In genomic region chr2:22627147-22627666, GRCm38 (mm10) we compare ENCODE assay signal across 16 mouse cellular contexts. TPM values are rescaled to one million over a fixed set of nuclear protein-coding genes. Genes with fewer than 3 reads are reported as not detected.
A peak's percentile ranks its signal among the peaks of the same experiment; 100 is the strongest.
DNase-seq lines count a peak whose midpoint lies in the region; ATAC-seq and TF ChIP-seq lines count a peak whose summit lies in the region.
"Had no signal": no experiment of that assay in that cellular context is flagged by ENCODE, and none has a peak within 500 bp of the region (broad histone marks: within the 10 kb centered on the region; RNA-seq: fewer than 3 reads in every experiment).

No protein-coding gene starts in this region.

- peaks cover 18% of the 10 kb centered on the region for H3K4me1 ChIP-seq in embryonic facial prominence, embryonic 10.5 days
- H3K4me1 ChIP-seq in forebrain, embryonic 16.5 days (replicated peaks; ENCODE audit: control insufficient read depth, insufficient read depth, low read length) = peaks cover 22% of the 10 kb centered on the region
- peaks cover 19% of the 10 kb centered on the region for H3K4me1 ChIP-seq in midbrain, embryonic 12.5 days
- H3K4me1 ChIP-seq in olfactory bulb, adult 2 months (ENCODE audit: control insufficient read depth, insufficient read depth, low read length) = no peaks in the 10 kb centered on the region

- H3K36me3 ChIP-seq in embryonic facial prominence, embryonic 10.5 days (replicated peaks) = no peaks in the 10 kb centered on the region
- H3K36me3 ChIP-seq in forebrain, embryonic 16.5 days (ENCODE audit: control insufficient read depth, insufficient read depth) = no peaks in the 10 kb centered on the region; the same call in 1 of the 2 replicates
- no peaks in the 10 kb centered on the region for H3K36me3 ChIP-seq in midbrain, embryonic 12.5 days
- H3K36me3 ChIP-seq: embryonic facial prominence, embryonic 12.5 days; limb, embryonic 13.5 days had no signal

- H3K4me3 ChIP-seq in embryonic facial prominence, embryonic 10.5 days = no peak overlapping the region
- peak overlapping the region; percentile 35 for H3K4me3 ChIP-seq in forebrain, embryonic 16.5 days (replicated peaks; ENCODE audit: low read length)
- H3K4me3 ChIP-seq in midbrain, embryonic 12.5 days = peak overlapping the region; percentile 47
- H3K4me3 ChIP-seq in olfactory bulb, adult 2 months (ENCODE audit: insufficient read depth, low read depth, low read length) = peak overlapping the region; percentile 14
- H3K4me3 ChIP-seq: embryonic facial prominence, embryonic 12.5 days; left cerebral cortex, adult 2 months; limb, embryonic 13.5 days had no signal

- no peak for TF ChIP-seq CTCF in olfactory bulb, adult 2 months (IDR thresholded peaks at IDR 0.05; ENCODE audit: insufficient read depth, low read depth, low read length)

- 26% methylated on average over 3 of the region's 3 CpGs for WGBS in embryonic facial prominence, embryonic 10.5 days
- WGBS in forebrain, embryonic 16.5 days = 25% methylated on average over 3 of the region's 3 CpGs
- WGBS in midbrain, embryonic 12.5 days = 36% methylated on average over 3 of the region's 3 CpGs
- WGBS in olfactory bulb, adult 2 months = 34% methylated on average over 3 of the region's 3 CpGs

- no peak for TF ChIP-seq POLR2A in olfactory bulb, adult 2 months (IDR thresholded peaks at IDR 0.05; ENCODE audit: insufficient read depth, low read depth, low read length)

- peak; percentile 51 for ATAC-seq in forebrain, embryonic 16.5 days
- ATAC-seq in midbrain, embryonic 12.5 days (ENCODE audit: low FRiP score, low read depth) = no peak
- no peak for ATAC-seq in megakaryocyte, adult 5-6 weeks (ENCODE audit: poor library complexity, severe bottlenecking)
- ATAC-seq: activated CD4-positive, CD25-positive, alpha-beta regulatory T cell, adult 4 months had no signal

- intact Hi-C loops in left cerebral cortex, postnatal 36 days (cut with DNase I) = loop anchor here (5.0 to 10.0 kb wide), 2 partner anchors 592 to 670 kb away; no protein-coding TSS in a partner anchor

- peaks cover 70% of the 10 kb centered on the region for H3K27me3 ChIP-seq in embryonic facial prominence, embryonic 10.5 days (replicated peaks; ENCODE audit: low read depth, poor library complexity, severe bottlenecking)
- H3K27me3 ChIP-seq in forebrain, embryonic 16.5 days (replicated peaks; ENCODE audit: control insufficient read depth, insufficient read depth, low read length) = peaks cover 21% of the 10 kb centered on the region
- peaks cover 54% of the 10 kb centered on the region for H3K27me3 ChIP-seq in midbrain, embryonic 12.5 days

- no peak overlapping the region for H3K27ac ChIP-seq in embryonic facial prominence, embryonic 10.5 days (replicated peaks)
- peak overlapping the region; percentile 76 for H3K27ac ChIP-seq in forebrain, embryonic 16.5 days (ENCODE audit: low read length)
- H3K27ac ChIP-seq in midbrain, embryonic 12.5 days (replicated peaks) = peak overlapping the region; percentile 76
- peak overlapping the region; percentile 16; the same call in 1 of the 2 replicates for H3K27ac ChIP-seq in olfactory bulb, adult 2 months (ENCODE audit: insufficient read depth, low read depth, low read length)
- H3K27ac ChIP-seq: embryonic facial prominence, embryonic 12.5 days; left cerebral cortex, adult 2 months; limb, embryonic 13.5 days had no signal

- H3K9me3 ChIP-seq in embryonic facial prominence, embryonic 10.5 days = no peaks in the 10 kb centered on the region
- no peaks in the 10 kb centered on the region for H3K9me3 ChIP-seq in forebrain, embryonic 16.5 days (ENCODE audit: control insufficient read depth, low read length)
- H3K9me3 ChIP-seq in midbrain, embryonic 12.5 days = no peaks in the 10 kb centered on the region
- H3K9me3 ChIP-seq: embryonic facial prominence, embryonic 12.5 days; limb, embryonic 13.5 days had no signal

- H3K4me2 ChIP-seq in forebrain, embryonic 16.5 days (ENCODE audit: low read length) = peak overlapping the region; percentile 43
- peak overlapping the region; percentile 36 for H3K4me2 ChIP-seq in midbrain, embryonic 12.5 days (replicated peaks)
- H3K4me2 ChIP-seq: embryonic facial prominence, embryonic 12.5 days; limb, embryonic 13.5 days had no signal

- peak; percentile 9 for DNase-seq in embryonic facial prominence, embryonic 10.5 days (ENCODE audit: low spot score)
- no peak for DNase-seq in urinary bladder, postnatal 10 days (ENCODE audit: low spot score)
- no peak for DNase-seq in left cerebral cortex, postnatal 36 days (ENCODE audit: low spot score in 2 of 2)
- DNase-seq: cerebellum, adult 9-10 months; gastrocnemius, postnatal 14 days; kidney, adult 8-10 months; lung, adult 18-20 months had no signal

- peak overlapping the region; percentile 55 for H3K9ac ChIP-seq in forebrain, embryonic 16.5 days (replicated peaks; ENCODE audit: low read depth, low read length)
- H3K9ac ChIP-seq in midbrain, embryonic 12.5 days (replicated peaks) = peak overlapping the region; percentile 34; the same call in 1 of the 2 replicates
- H3K9ac ChIP-seq: embryonic facial prominence, embryonic 12.5 days; limb, embryonic 13.5 days had no signal

RNA-seq across cellular contexts. Expression of gene Gad2, which starts 5.2 kb away (rescaled TPM):
- polyA plus RNA-seq in embryonic facial prominence, embryonic 10.5 days (2016; fragmentation: Nextera tagmentation; extraction: Ambion mirVana) = 1.7 and 3.4 TPM in 2 replicates
- polyA plus RNA-seq in forebrain, embryonic 16.5 days (2015; fragmentation: Nextera tagmentation; extraction: Ambion mirVana) = 64.7 and 74.4 TPM in 2 replicates
- polyA plus RNA-seq in midbrain, embryonic 12.5 days (2016; fragmentation: Nextera tagmentation; extraction: Ambion mirVana) = 54.3 and 66.1 TPM in 2 replicates
- polyA plus RNA-seq in olfactory bulb, adult 2 months (2012; ENCODE audit: insufficient read depth, insufficient read length, low replicate concordance, missing spikeins) = 106 and 189 TPM in 2 replicates
- total RNA-seq in megakaryocyte, adult 5-6 weeks (2015) = not detected in 2 replicates
- not detected in 2 replicates for total RNA-seq in megakaryocyte, adult 5-6 weeks (2017)
- total RNA-seq in left cerebral cortex, postnatal 36 days (2021) = 100 to 1,000 TPM in 1 of 2 experiments, 10 to 100 TPM in 1; 88.2 to 126 TPM
- total RNA-seq: gastrocnemius, postnatal 14 days; megakaryocyte progenitor cell, adult 5-6 weeks had no signal
- polyA plus RNA-seq: activated CD4-positive, CD25-positive, alpha-beta regulatory T cell, adult 4 months had no signal

Comparison
In these comparisons a context has a peak if more than half of its experiments do, and no peak if none do; other contexts are left out.
1. RNA of gene Gad2, which starts 5.2 kb away (polyA plus RNA-seq): 106 to 189 TPM in olfactory bulb, adult 2 months, 64.7 to 74.4 TPM in forebrain, embryonic 16.5 days and 54.3 to 66.1 TPM in midbrain, embryonic 12.5 days; 1.7 to 3.4 TPM in embryonic facial prominence, embryonic 10.5 days; every median in the first group is over 10 times any median in the second.